Mouse (Mus musculus): ENCODE data around the gene Glul.

Glul gene

GRCm38 (mm10) chr1:153905884-153906283 is 6.1 kb downstream of the Glul start:
- in situ Hi-C loops (cut with MboI; ENCODE audit: low pct_unique_long_range_greater_than_20kb in 1 of 2, low sequenced_read_pairs in 2 of 2, unreplicated experiment in 1 of 2), result no loop called here

- in situ Hi-C loops (cut with MboI; ENCODE audit: low pct_unique_long_range_greater_than_20kb in 1 of 2, low sequenced_read_pairs in 2 of 2, unreplicated experiment in 1 of 2), result no loop called here
Measured at GRCm38 (mm10) chr1:153908208-153908607, 8.5 kb downstream of the Glul start.

- in situ Hi-C loops (cut with MboI; ENCODE audit: low pct_unique_long_range_greater_than_20kb in 1 of 2, low sequenced_read_pairs in 2 of 2, unreplicated experiment in 1 of 2), result no loop called here
Measured at GRCm38 (mm10) chr1:153908741-153909140, 9.0 kb downstream of the Glul start.

GRCm38 (mm10) chr1:153909213-153909962 is 9.6 kb downstream of the Glul start:
- in situ Hi-C loops (cut with MboI; ENCODE audit: low pct_unique_long_range_greater_than_20kb in 1 of 2, low sequenced_read_pairs in 2 of 2, unreplicated experiment in 1 of 2), result no loop called here

- in situ Hi-C loops (cut with MboI; ENCODE audit: low pct_unique_long_range_greater_than_20kb in 1 of 2, low sequenced_read_pairs in 2 of 2, unreplicated experiment in 1 of 2), result no loop called here
Measured at GRCm38 (mm10) chr1:153909963-153910291, 10.2 kb downstream of the Glul start.

- in situ Hi-C loops (cut with MboI; ENCODE audit: low pct_unique_long_range_greater_than_20kb in 1 of 2, low sequenced_read_pairs in 2 of 2, unreplicated experiment in 1 of 2), result no loop called here
Measured at GRCm38 (mm10) chr1:153910423-153910822, 10.7 kb downstream of the Glul start.

- in situ Hi-C loops (cut with MboI; ENCODE audit: low pct_unique_long_range_greater_than_20kb in 1 of 2, low sequenced_read_pairs in 2 of 2, unreplicated experiment in 1 of 2), result no loop called here
Measured at GRCm38 (mm10) chr1:153911276-153911795, 11.6 kb downstream of the Glul start.

- in situ Hi-C loops (cut with MboI; ENCODE audit: low pct_unique_long_range_greater_than_20kb in 1 of 2, low sequenced_read_pairs in 2 of 2, unreplicated experiment in 1 of 2), result no loop called here
Measured at GRCm38 (mm10) chr1:153913869-153914268, 14.1 kb downstream of the Glul start.

- in situ Hi-C loops (cut with MboI; ENCODE audit: low pct_unique_long_range_greater_than_20kb in 1 of 2, low sequenced_read_pairs in 2 of 2, unreplicated experiment in 1 of 2), result no loop called here
Measured at GRCm38 (mm10) chr1:153918521-153919206, 18.9 kb downstream of the Glul start.

- in situ Hi-C loops (cut with MboI; ENCODE audit: low pct_unique_long_range_greater_than_20kb in 1 of 2, low sequenced_read_pairs in 2 of 2, unreplicated experiment in 1 of 2), result no loop called here
Measured at GRCm38 (mm10) chr1:153921642-153922041, 21.9 kb downstream of the Glul start.

GRCm38 (mm10) chr1:153922571-153923021 is 22.9 kb downstream of the Glul start:
- in situ Hi-C loops (cut with MboI; ENCODE audit: low pct_unique_long_range_greater_than_20kb in 1 of 2, low sequenced_read_pairs in 2 of 2, unreplicated experiment in 1 of 2), result no loop called here

GRCm38 (mm10) chr1:153924395-153925385 is 24.9 kb downstream of the Glul start:
- in situ Hi-C loops (cut with MboI; ENCODE audit: low pct_unique_long_range_greater_than_20kb in 1 of 2, low sequenced_read_pairs in 2 of 2, unreplicated experiment in 1 of 2), result no loop called here

- in situ Hi-C loops (cut with MboI; ENCODE audit: low pct_unique_long_range_greater_than_20kb in 1 of 2, low sequenced_read_pairs in 2 of 2, unreplicated experiment in 1 of 2), result no loop called here
Measured at GRCm38 (mm10) chr1:153930431-153930830, 30.7 kb downstream of the Glul start.

- in situ Hi-C loops (cut with MboI; ENCODE audit: low pct_unique_long_range_greater_than_20kb in 1 of 2, low sequenced_read_pairs in 2 of 2, unreplicated experiment in 1 of 2), result no loop called here
Measured at GRCm38 (mm10) chr1:153933772-153934171, 34.0 kb downstream of the Glul start.

GRCm38 (mm10) chr1:153935844-153936380 is 36.2 kb downstream of the Glul start:
- in situ Hi-C loops (cut with MboI; ENCODE audit: low pct_unique_long_range_greater_than_20kb in 1 of 2, low sequenced_read_pairs in 2 of 2, unreplicated experiment in 1 of 2), result no loop called here

- in situ Hi-C loops (cut with MboI; ENCODE audit: low pct_unique_long_range_greater_than_20kb in 1 of 2, low sequenced_read_pairs in 2 of 2, unreplicated experiment in 1 of 2), result no loop called here
Measured at GRCm38 (mm10) chr1:153937025-153937424, 37.3 kb downstream of the Glul start.

- in situ Hi-C loops (cut with MboI; ENCODE audit: low pct_unique_long_range_greater_than_20kb in 1 of 2, low sequenced_read_pairs in 2 of 2, unreplicated experiment in 1 of 2), result no loop called here
Measured at GRCm38 (mm10) chr1:153940986-153941385, 41.2 kb downstream of the Glul start.

GRCm38 (mm10) chr1:153945181-153945580 is 45.4 kb downstream of the Glul start:
- in situ Hi-C loops (cut with MboI; ENCODE audit: low pct_unique_long_range_greater_than_20kb in 1 of 2, low sequenced_read_pairs in 2 of 2, unreplicated experiment in 1 of 2), result no loop called here

Data from mouse embryonic stem cell (cell line).